Mouse (Mus musculus): ENCODE measurements at regions not wholly inside any gene's neighbourhood (a gene's known extent, or its start where the extent isn't known, plus 50 kb on each side); places are given as distances from the start of the nearest gene placed in this dataset.
A peak's percentile ranks its signal among the peaks of the same experiment; 100 is the strongest.

DNA sequence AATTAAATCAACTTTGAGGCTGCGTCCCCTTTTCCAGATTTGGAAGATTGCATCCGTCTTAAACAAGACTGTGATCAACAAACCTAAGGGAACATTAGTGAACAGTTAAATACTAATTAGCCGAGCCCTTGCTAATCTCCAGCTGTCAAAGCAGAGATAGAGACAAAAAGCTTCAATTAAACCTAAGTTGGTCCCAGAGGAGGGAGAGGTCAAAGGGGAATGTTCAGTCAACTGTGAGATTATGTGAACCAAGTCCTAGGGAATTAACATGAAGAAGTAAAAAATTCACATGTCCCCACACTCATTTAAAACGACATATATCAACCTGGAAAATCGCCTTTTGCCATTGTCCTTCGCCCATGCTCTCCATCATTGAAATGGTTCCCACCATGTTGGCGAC lies 59.7 kb upstream of the Tbx20 start:
- Histone ChIP-seq H3K27ac (replicated peaks) (no peak overlapping the region), H3K9me3 (replicated peaks) (no peaks in the 10 kb centered on the region), H3K4me1 (peaks cover 10% of the 10 kb centered on the region), H3K36me3 (no peaks in the 10 kb centered on the region), H3K27me3 (ENCODE audit: low read depth, poor library complexity, severe bottlenecking) (peaks cover 7% of the 10 kb centered on the region), H3K4me3 (no peak overlapping the region)
- no peak for DNase-seq (ENCODE audit: low spot score)
- WGBS: 55% methylated on average over 7 of the region's 7 CpGs

DNA sequence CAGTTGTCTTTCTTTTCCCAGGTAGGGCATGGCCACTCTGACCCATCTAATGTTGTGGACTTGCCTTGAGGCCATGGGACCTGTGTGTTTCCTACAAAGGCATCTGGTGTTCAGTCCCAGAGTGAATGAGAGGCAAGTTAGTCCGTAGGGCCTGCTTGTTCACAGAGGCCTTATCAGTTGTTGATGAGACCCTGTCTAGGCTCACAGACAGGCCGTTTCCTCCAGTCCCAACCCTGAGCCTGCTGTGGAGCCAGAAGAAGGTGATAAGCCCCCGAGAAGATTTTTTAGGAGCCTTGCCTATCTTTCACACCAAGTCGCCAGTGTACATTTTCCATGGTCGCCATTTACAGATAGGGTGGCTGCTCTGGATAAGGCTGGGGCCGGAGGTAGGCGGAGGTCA lies 74.1 kb upstream of the Tbx20 start:
- H3K27me3 ChIP-seq (ENCODE audit: low read depth, poor library complexity, severe bottlenecking): no peaks in the 10 kb centered on the region
- 85% methylated on average over 7 of the region's 7 CpGs for WGBS
- no peak for DNase-seq (ENCODE audit: low spot score)
- no peaks in the 10 kb centered on the region for H3K36me3 ChIP-seq
- no peak overlapping the region for H3K4me3 ChIP-seq
- H3K4me1 ChIP-seq: no peaks in the 10 kb centered on the region
- no peaks in the 10 kb centered on the region for H3K9me3 ChIP-seq (replicated peaks)
- H3K27ac ChIP-seq (replicated peaks): no peak overlapping the region

DNA sequence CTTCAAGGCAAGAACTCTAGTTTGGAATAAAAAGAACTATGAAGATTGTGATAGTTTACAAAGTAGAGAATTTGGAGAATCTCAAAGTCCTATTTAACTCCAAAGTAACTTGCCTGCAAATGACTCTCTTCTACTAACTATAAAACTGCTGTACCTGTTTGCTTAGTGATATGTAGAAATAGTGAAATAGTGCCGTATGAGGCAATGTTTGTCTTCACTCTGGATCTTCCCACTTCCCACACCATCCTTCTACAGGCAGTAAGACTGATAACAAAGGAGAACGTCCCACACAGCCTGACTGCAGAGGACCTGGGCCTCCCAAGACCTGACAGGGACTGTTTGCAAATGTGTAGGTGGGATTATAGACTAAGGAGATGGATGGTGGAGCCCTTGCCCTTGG lies 85.4 kb upstream of the Tbx20 start:
- H3K4me3 ChIP-seq: no peak overlapping the region
- WGBS: 96% methylated on average over 2 of the region's 2 CpGs
- DNase-seq (ENCODE audit: low spot score): no peak

DNA sequence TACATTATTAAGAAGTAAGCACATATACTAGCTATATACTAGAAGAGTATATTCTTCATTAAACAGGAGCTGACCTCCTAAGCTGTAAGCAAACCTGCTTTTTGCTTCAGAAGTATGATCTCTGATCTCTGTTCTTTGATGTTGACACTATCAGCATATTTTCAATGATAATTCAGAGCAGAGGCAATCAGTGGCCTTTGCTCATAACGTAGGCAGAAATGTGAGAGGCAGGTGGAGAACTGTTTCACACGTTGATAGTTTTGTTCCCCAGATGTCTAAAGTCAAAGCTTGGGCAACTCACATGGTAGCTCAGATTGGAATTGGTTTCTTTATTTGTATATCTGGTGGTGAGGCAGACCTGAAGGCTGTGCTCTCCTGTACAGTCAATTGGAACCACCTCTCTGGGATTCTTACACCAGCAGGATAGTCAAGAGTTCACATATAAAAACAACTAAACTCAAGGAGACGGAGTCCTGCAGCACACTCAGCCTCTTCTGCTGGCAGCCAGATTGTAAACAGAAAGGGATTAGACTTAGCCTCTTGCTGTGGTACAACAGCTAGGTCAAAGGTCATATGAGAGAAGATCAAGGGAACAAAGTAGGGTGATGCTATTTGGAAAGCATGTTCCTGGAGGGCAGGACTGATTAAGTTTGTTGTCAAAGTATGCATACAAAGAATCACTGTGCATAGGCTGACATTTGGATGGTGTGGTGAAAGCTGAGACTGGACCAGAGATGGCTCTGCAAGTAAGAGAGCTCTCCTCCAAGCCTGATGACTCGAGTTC lies 92.5 kb upstream of the Tbx20 start:
- WGBS: 48% methylated on average over 4 of the region's 4 CpGs
- Histone ChIP-seq H3K4me1 (peaks cover 8% of the 10 kb centered on the region), H3K36me3 (no peaks in the 10 kb centered on the region), H3K9me3 (replicated peaks) (no peaks in the 10 kb centered on the region), H3K27ac (replicated peaks) (no peak overlapping the region), H3K4me3 (no peak overlapping the region), H3K27me3 (ENCODE audit: low read depth, poor library complexity, severe bottlenecking) (peaks cover 28% of the 10 kb centered on the region)
- no peak for DNase-seq (ENCODE audit: low spot score)

More for the DNA sequence above, 85.4 kb upstream of the Tbx20 start:
- Histone ChIP-seq H3K36me3 (no peaks in the 10 kb centered on the region), H3K4me1 (peaks cover 8% of the 10 kb centered on the region), H3K9me3 (replicated peaks) (no peaks in the 10 kb centered on the region), H3K27me3 (ENCODE audit: low read depth, poor library complexity, severe bottlenecking) (peaks cover 8% of the 10 kb centered on the region; the same call in 1 of the 2 replicates), H3K27ac (replicated peaks) (no peak overlapping the region)

DNA sequence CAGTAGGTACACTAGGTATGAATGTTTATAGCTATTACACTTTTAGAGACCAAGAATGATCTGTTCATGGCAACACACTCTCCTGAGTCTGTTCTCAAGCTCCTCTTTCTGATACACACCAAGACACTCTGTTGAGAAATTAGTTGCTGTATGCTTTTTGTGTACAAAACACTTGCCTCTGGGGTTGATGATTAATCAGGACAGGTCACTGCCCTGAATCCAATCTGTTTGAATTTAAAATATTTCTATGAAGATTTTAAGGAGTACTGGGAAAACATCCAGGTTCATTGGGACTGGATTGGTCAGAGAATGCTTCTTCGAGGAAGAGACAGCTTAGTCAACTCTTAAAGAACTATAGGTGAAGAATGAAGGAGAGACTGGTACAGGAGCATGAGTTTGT lies 94.6 kb upstream of the Tbx20 start:
- H3K9me3 ChIP-seq (replicated peaks): no peaks in the 10 kb centered on the region
- 86% methylated on average over 1 of the region's 1 CpGs for WGBS
- peaks cover 28% of the 10 kb centered on the region for H3K27me3 ChIP-seq (ENCODE audit: low read depth, poor library complexity, severe bottlenecking)
- no peak overlapping the region for H3K27ac ChIP-seq (replicated peaks)
- H3K36me3 ChIP-seq: no peaks in the 10 kb centered on the region
- no peak overlapping the region for H3K4me3 ChIP-seq
- DNase-seq (ENCODE audit: low spot score): no peak
- H3K4me1 ChIP-seq: peaks cover 8% of the 10 kb centered on the region

DNA sequence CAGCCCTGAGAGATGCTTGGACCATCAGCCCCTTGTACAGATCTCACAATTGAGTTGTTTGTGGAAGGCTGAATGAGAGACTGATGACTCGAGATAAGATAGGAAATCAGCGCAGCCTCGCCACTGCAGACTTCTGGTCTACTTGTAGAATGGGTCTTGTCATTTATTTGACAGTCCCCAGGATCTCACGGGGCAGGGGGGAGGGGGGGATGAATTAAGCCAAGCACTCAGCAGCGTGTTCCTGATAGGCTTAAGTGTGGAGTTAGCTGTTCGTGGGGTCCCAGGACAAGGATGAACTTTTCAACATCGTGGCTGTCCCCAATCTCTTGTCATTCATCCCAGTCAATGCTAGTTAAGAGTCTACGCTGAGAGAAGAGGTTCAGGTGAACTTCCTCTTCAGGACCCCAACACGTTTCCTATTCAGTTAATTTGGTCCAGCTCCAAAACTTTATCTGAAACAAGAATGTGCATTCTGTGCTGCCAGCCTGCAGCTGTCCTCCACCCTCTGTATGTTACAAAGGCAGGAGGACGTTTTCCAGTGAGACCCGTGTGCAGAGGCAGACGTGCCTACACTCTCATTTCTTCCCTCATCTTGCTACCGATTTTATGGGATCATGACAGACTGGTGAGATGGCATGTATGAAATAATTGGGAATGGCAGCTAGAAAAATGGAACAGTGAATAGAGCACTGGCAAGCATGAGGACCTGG lies 100.5 kb upstream of the Tbx20 start:
- Histone ChIP-seq H3K4me3 (no peak overlapping the region), H3K27ac (replicated peaks) (no peak overlapping the region), H3K36me3 (no peaks in the 10 kb centered on the region), H3K9me3 (replicated peaks) (no peaks in the 10 kb centered on the region), H3K27me3 (ENCODE audit: low read depth, poor library complexity, severe bottlenecking) (peaks cover 40% of the 10 kb centered on the region), H3K4me1 (peaks cover 13% of the 10 kb centered on the region)
- 85% methylated on average over 13 of the region's 13 CpGs for WGBS
- no peak for DNase-seq (ENCODE audit: low spot score)

DNA sequence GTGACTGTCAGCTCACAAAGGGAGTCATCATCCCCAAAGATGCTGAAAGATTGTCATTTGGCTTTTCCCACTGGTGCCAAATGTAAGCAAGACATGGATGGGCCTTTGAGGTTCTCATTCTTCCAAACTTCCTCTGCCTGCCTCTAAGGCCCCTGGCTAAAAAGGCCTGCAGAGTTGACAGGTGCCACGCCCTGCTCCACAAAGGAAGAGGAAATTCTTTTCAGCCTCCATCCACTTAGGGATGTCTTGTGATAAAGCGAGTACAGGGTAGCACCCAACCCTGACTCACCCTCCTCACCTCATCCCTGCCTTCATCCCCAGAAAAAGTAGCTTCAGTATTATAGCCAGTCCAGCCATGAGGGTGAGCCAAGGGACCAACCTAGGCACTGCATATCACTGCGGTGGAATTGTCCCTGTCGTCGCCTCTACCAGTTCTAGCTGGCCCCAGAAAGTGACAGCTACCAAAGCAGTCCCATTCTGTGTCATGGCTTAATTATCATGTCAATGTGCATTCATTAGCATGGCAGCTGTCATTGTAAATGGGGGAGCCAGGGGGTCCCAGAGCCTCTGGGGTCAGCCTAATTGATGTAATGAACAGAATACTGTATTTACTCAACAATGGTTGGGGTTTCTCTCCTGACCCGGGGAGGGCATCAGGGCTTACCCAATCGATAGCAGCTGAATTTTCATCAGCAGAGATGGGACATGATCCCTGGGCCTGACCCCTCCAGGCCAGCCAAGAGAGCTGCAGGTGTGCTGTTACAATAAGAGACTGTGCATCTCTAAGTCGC lies 104.5 kb upstream of the Tbx20 start:
- peak; percentile 17 for DNase-seq (ENCODE audit: low spot score)
- Histone ChIP-seq H3K4me1 (peaks cover 13% of the 10 kb centered on the region), H3K4me3 (no peak overlapping the region), H3K27me3 (ENCODE audit: low read depth, poor library complexity, severe bottlenecking) (peaks cover 49% of the 10 kb centered on the region), H3K36me3 (no peaks in the 10 kb centered on the region), H3K27ac (replicated peaks) (no peak overlapping the region), H3K9me3 (replicated peaks) (no peaks in the 10 kb centered on the region)
- WGBS: 27% methylated on average over 8 of the region's 8 CpGs

DNA sequence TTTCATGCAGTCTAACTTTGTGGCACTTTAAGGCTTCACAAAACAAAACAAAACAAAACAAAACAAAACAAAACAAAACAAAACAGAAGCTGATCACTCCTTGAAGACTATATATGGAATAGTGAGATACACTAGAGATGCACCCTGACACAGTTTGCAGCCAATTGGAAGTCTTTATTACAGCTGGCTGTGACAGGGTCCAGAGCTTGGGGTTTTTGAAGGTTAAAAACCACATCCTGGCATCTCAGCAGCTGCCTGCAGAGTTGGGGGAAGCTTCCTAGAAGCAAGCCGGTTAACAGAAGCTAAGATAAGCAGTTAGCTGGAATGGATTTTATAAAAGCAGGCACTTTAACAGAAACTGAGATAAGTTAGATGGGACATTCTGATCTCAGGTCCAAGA lies 105.6 kb upstream of the Tbx20 start:
- Histone ChIP-seq H3K36me3 (no peaks in the 10 kb centered on the region), H3K4me3 (no peak overlapping the region), H3K27me3 (ENCODE audit: low read depth, poor library complexity, severe bottlenecking) (peaks cover 42% of the 10 kb centered on the region), H3K4me1 (peaks cover 13% of the 10 kb centered on the region), H3K27ac (replicated peaks) (no peak overlapping the region), H3K9me3 (replicated peaks) (no peaks in the 10 kb centered on the region)
- DNase-seq (ENCODE audit: low spot score): no peak
- 73% methylated on average over 1 of the region's 1 CpGs for WGBS

DNA sequence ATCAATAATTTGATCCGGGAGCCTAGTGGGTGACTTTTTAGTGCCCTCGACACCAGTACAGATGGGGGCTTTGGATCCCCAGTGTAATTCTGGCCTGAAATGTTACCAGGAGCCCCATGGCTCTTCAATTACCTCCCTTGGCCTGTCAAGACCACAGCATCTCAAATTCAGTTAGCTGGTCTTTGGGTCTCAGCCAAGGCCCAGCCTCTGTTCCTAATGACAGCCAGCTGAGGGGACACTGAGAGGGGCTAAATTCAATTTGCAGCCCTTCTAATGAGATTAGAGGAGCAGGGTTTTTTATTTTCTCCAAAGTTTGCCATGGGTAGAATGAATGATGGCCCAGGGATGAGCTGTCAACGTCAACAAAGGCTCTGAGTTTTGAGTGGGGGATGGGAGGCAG lies 109.9 kb upstream of the Tbx20 start:
- 63% methylated on average over 3 of the region's 3 CpGs for WGBS
- Histone ChIP-seq H3K27ac (replicated peaks) (no peak overlapping the region), H3K9me3 (replicated peaks) (no peaks in the 10 kb centered on the region), H3K4me1 (peaks cover 2% of the 10 kb centered on the region), H3K27me3 (ENCODE audit: low read depth, poor library complexity, severe bottlenecking) (peaks cover 15% of the 10 kb centered on the region), H3K4me3 (no peak overlapping the region), H3K36me3 (no peaks in the 10 kb centered on the region)
- DNase-seq (ENCODE audit: low spot score): no peak

DNA sequence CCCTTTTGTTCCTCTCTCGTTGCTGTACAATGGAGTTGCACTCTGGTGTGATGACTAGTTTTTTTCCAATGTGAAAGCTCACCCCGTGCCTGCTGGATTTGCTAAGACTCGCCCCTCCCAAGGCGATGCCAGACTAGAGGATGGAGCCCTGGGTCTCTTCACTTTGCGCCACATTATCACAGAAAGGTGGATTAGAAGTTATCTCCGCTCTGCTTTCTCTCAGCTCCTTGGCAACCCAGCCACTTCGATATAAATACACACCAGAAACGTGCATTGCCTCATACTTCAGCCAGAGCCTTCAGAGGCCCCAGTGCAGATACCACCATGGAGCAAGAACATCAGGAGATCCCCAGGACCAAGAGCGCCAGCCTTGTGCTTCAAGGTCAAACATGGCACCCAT lies 114.2 kb upstream of the Tbx20 start:
- H3K4me1 ChIP-seq: no peaks in the 10 kb centered on the region
- no peaks in the 10 kb centered on the region for H3K9me3 ChIP-seq (replicated peaks)
- no peak for DNase-seq (ENCODE audit: low spot score)
- whole genome bisulfite sequencing: 88% methylated on average over 9 of the region's 9 CpGs
- H3K4me3 ChIP-seq: no peak overlapping the region
- H3K27me3 ChIP-seq (ENCODE audit: low read depth, poor library complexity, severe bottlenecking): no peaks in the 10 kb centered on the region
- no peak overlapping the region for H3K27ac ChIP-seq (replicated peaks)
- H3K36me3 ChIP-seq: no peaks in the 10 kb centered on the region

DNA sequence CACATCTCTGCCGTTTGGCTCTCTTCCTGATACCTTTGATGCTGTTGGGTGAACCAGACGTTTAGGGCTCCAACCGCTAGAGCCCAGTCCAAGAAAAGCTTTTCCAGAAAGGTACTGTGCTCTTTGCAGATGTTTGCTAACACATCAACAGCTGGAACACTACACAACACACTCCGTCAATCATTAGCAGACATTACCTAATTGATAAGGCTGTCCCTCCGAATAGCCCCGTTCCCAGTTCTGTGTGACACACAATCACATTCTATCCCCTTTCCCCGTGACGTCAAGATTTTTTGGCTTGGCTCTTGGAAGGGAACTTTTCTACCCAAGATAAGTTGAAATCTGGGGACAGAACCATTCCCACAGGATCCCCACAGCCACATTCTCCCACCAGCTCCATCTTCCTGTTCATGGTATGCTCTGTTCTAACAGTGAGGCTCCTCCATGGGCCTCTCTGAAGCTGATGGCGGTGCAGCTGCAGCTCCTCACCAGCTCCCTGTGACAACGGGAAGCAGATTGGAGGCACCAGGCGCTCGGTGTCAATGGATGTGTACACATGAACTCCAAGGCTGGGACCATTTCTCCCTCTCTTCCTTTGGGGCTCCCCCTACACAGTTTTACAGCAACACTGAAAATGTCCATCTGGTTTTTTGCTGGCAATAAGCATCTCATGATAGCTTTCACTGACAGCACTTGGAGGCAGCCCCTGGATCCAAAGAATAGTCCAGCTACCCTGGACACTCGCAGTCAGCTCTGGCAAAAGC lies 122.6 kb upstream of the Tbx20 start:
- Histone ChIP-seq H3K4me3 (no peak overlapping the region), H3K9me3 (replicated peaks) (no peaks in the 10 kb centered on the region), H3K36me3 (no peaks in the 10 kb centered on the region), H3K4me1 (no peaks in the 10 kb centered on the region), H3K27me3 (ENCODE audit: low read depth, poor library complexity, severe bottlenecking) (no peaks in the 10 kb centered on the region), H3K27ac (replicated peaks) (no peak overlapping the region)
- 90% methylated on average over 13 of the region's 13 CpGs for WGBS
- no peak for DNase-seq (ENCODE audit: low spot score)

DNA sequence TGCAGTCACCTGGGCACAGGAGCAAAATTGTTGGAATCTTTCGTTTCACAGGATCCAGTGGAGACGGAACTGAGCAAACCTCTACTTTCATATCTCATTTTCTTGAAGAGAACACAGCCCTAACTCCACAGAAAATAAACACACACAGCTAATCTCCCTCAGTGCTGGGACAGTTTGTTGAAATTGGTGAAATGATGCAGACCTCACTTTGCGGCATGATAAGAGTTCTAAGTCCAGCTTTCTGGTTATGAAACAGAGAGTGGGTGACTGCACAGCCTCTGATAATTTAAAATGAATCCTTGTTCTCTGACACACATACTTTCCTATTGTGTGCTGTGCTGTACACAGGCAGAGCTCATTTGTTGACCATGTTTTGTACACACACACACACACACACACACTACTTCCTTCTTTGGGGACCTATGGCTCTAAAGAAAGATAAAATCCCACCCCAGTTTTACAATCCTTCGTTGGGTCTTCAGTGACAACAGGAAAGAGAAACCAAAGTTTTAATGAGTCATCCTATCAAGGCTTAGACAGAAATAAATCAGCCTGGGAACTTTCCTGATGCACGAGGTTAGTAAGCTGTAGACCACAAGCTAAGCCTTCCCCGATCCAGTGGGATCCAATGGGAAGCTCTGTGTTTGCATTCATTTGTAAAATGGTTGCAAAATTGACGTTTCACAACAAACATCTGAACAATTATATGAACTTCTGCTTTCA lies 125.3 kb upstream of the Tbx20 start:
- Histone ChIP-seq H3K36me3 (no peaks in the 10 kb centered on the region), H3K9me3 (replicated peaks) (no peaks in the 10 kb centered on the region), H3K4me1 (no peaks in the 10 kb centered on the region), H3K27me3 (ENCODE audit: low read depth, poor library complexity, severe bottlenecking) (no peaks in the 10 kb centered on the region), H3K4me3 (no peak overlapping the region), H3K27ac (replicated peaks) (no peak overlapping the region)
- WGBS: 87% methylated on average over 7 of the region's 7 CpGs
- no peak for DNase-seq (ENCODE audit: low spot score)
